Mouse (Mus musculus) MEL (cell line): ENCODE data around the gene Lrrk1. TPM values are rescaled to one million over a fixed set of nuclear protein-coding genes. Genes with fewer than 3 reads are reported as not detected.

Experiments
- DNase-seq: peaks from one replicate; pipeline ENCODE4 v3.0.0; 2011; ENCODE audit warnings: low read depth, low spot score
- H3K27ac ChIP-seq: 2 replicates; pipeline ENCODE4 v1.5.1; 2012; ENCODE audit warnings: low read depth, mild to moderate bottlenecking, control low read depth, low read length, moderate library complexity; ENCODE audit not compliant: control insufficient read depth
- H3K27me3 ChIP-seq, 2 experiments: fragments of 150-350 bp in 1 of 2; sonication (generic) in 1 of 2; 2 replicates each; pipeline ENCODE4 v1.6.1; 2012; ENCODE audit warnings: low read length in 2 of 2, mild to moderate bottlenecking in 2 of 2, improper control_type of control experiment in 1 of 2, moderate library complexity in 1 of 2; ENCODE audit not compliant: insufficient read depth in 2 of 2, control insufficient read depth in 1 of 2
- H3K36me3 ChIP-seq, 2 experiments: 2 replicates each; pipeline ENCODE4 v1.6.1; 2012 to 2014; ENCODE audit warnings: low read length in 2 of 2, improper control_type of control experiment in 1 of 2, inconsistent platforms in 1 of 2, mild to moderate bottlenecking in 1 of 2; ENCODE audit not compliant: insufficient read depth in 2 of 2, control insufficient read depth in 1 of 2
- H3K4me1 ChIP-seq, 2 experiments: fragments of 150-350 bp in 1 of 2; sonication (generic) in 1 of 2; 2 replicates each; pipeline ENCODE4 v1.6.1; 2012; ENCODE audit warnings: low read length in 2 of 2, improper control_type of control experiment in 1 of 2, mild to moderate bottlenecking in 1 of 2; ENCODE audit not compliant: insufficient read depth in 2 of 2, control insufficient read depth in 1 of 2
- H3K4me3 ChIP-seq, 2 experiments: fragments of 150-350 bp in 1 of 2; sonication (generic) in 1 of 2; 2 replicates each; pipeline ENCODE4 v1.5.1; 2012; ENCODE audit warnings: low read depth in 2 of 2, low read length in 2 of 2, mild to moderate bottlenecking in 2 of 2, moderate library complexity in 2 of 2, control low read depth in 1 of 2, improper control_type of control experiment in 1 of 2; ENCODE audit not compliant: control insufficient read depth in 1 of 2, insufficient read depth in 1 of 2
- H3K79me2 ChIP-seq: 2 replicates; pipeline ENCODE4 v1.6.1; 2012; ENCODE audit warnings: mild to moderate bottlenecking, low read length, moderate library complexity; ENCODE audit not compliant: control insufficient read depth, poor library complexity, insufficient read depth
- H3K9ac ChIP-seq: 2 replicates; pipeline ENCODE4 v1.6.1; 2012; ENCODE audit warnings: low read depth, mild to moderate bottlenecking, control low read depth, low read length, moderate library complexity; ENCODE audit not compliant: control insufficient read depth, poor library complexity, severe bottlenecking
- H3K9me3 ChIP-seq: fragments of 150-350 bp; sonication (generic); replicated peaks from 2 replicates; pipeline ENCODE4 v1.6.1; 2012; ENCODE audit warnings: mild to moderate bottlenecking, low read length, improper control_type of control experiment, moderate library complexity; ENCODE audit not compliant: insufficient read depth
- BHLHE40 ChIP-seq: IDR thresholded peaks from 2 replicates; pipeline ENCODE4 v1.6.1; 2012; ENCODE audit warnings: low read depth, mild to moderate bottlenecking, inconsistent platforms, low read length, improper control_type of control experiment, borderline replicate concordance
- CHD1 ChIP-seq: IDR thresholded peaks from 2 replicates; pipeline ENCODE4 v1.6.1; 2012; ENCODE audit warnings: low read depth, mild to moderate bottlenecking, inconsistent platforms, low read length, improper control_type of control experiment
- E2F4 ChIP-seq: IDR thresholded peaks from 2 replicates; pipeline ENCODE4 v1.6.1; 2011; ENCODE audit warnings: low read depth, low read length, improper control_type of control experiment, borderline replicate concordance
- ELF1 ChIP-seq: IDR thresholded peaks from 2 replicates; pipeline ENCODE4 v1.6.1; 2014; ENCODE audit warnings: low read depth, mild to moderate bottlenecking, inconsistent platforms, low read length, improper control_type of control experiment, moderate library complexity
- ETS1 ChIP-seq: IDR thresholded peaks from 2 replicates; pipeline ENCODE4 v1.6.1; 2012; ENCODE audit warnings: low read depth, mild to moderate bottlenecking, inconsistent platforms, low read length, improper control_type of control experiment, moderate library complexity
- GABPA ChIP-seq: IDR thresholded peaks from 2 replicates; pipeline ENCODE4 v1.6.1; 2012; ENCODE audit warnings: low read depth, mild to moderate bottlenecking, inconsistent platforms, low read length, improper control_type of control experiment, moderate library complexity
- GATA1 ChIP-seq: IDR thresholded peaks from 2 replicates; pipeline ENCODE4 v1.6.1; 2011; ENCODE audit warnings: low read depth, low read length, improper control_type of control experiment
- HCFC1 ChIP-seq: IDR thresholded peaks from 2 replicates; pipeline ENCODE4 v1.6.1; 2012; ENCODE audit warnings: low read depth, mild to moderate bottlenecking, inconsistent platforms, low read length, improper control_type of control experiment, moderate library complexity
- JUND ChIP-seq: IDR thresholded peaks from 2 replicates; pipeline ENCODE4 v1.6.1; 2011; ENCODE audit warnings: low read depth, mild to moderate bottlenecking, improper control_type of control experiment, low read length
- KAT2A ChIP-seq: conservative IDR thresholded peaks from 2 replicates; pipeline ENCODE4 v1.6.1; 2012; ENCODE audit warnings: low read depth, low read length, improper control_type of control experiment, inconsistent platforms
- MYB ChIP-seq: IDR thresholded peaks from 2 replicates; pipeline ENCODE4 v1.6.1; 2011; ENCODE audit warnings: mild to moderate bottlenecking, low read depth, low read length, improper control_type of control experiment
- MYC ChIP-seq: IDR thresholded peaks from 2 replicates; pipeline ENCODE4 v1.6.1; 2011; ENCODE audit warnings: low read depth, mild to moderate bottlenecking, low read length, improper control_type of control experiment, moderate library complexity
- NRF1 ChIP-seq: IDR thresholded peaks from 2 replicates; pipeline ENCODE4 v1.6.1; 2014; ENCODE audit warnings: low read depth, mild to moderate bottlenecking, inconsistent platforms, low read length, improper control_type of control experiment, moderate library complexity; ENCODE audit not compliant: poor library complexity, insufficient read depth, severe bottlenecking
- RCOR1 ChIP-seq: IDR thresholded peaks from 2 replicates; pipeline ENCODE4 v1.6.1; 2012; ENCODE audit warnings: low read depth, mild to moderate bottlenecking, inconsistent platforms, low read length, improper control_type of control experiment
- TAL1 ChIP-seq: IDR thresholded peaks from 2 replicates; pipeline ENCODE4 v1.6.1; 2012; ENCODE audit warnings: mild to moderate bottlenecking, inconsistent platforms, low read length, moderate library complexity, mixed read lengths
- TCF12 ChIP-seq: IDR thresholded peaks from 2 replicates; pipeline ENCODE4 v1.6.1; 2014; ENCODE audit warnings: low read depth, mild to moderate bottlenecking, inconsistent platforms, low read length, improper control_type of control experiment, moderate library complexity
- UBTF ChIP-seq: IDR thresholded peaks from 2 replicates; pipeline ENCODE4 v1.6.1; 2012; ENCODE audit warnings: low read depth, mild to moderate bottlenecking, inconsistent platforms, low read length, improper control_type of control experiment, moderate library complexity, borderline replicate concordance; ENCODE audit not compliant: insufficient read depth
- ZC3H11A ChIP-seq: IDR thresholded peaks from 2 replicates; pipeline ENCODE4 v1.6.1; 2012; ENCODE audit warnings: low read depth, mild to moderate bottlenecking, inconsistent platforms, low read length, improper control_type of control experiment
- ZMIZ1 ChIP-seq: IDR thresholded peaks from 2 replicates; pipeline ENCODE4 v1.6.1; 2012; ENCODE audit warnings: low read depth, mild to moderate bottlenecking, inconsistent platforms, low read length, improper control_type of control experiment, moderate library complexity
- polyA plus RNA-seq, 2 experiments: library from polyadenylated mRNA; stranded (reverse) in 1 of 2; unstranded in 1 of 2; fragments of >175 nt in 1 of 2; fragments of >200 nt in 1 of 2; gene quantifications; 2 replicates each; pipeline versions ENCODE4 v1.2.1 to v1.2.4; 2012; ENCODE audit warnings: low replicate concordance in 2 of 2, low read depth in 1 of 2; ENCODE audit not compliant: insufficient read length in 2 of 2, insufficient read depth in 1 of 2, missing spikeins in 1 of 2
- total RNA-seq: library from RNA; depleted of rRNA; stranded (reverse); fragments of 300-350 nt; gene quantifications from 2 replicates; pipeline ENCODE4 v1.2.3, GENCODE M21; 2012

Lrrk1 gene
- total and polyA plus RNA-seq, 3 experiments: 9.1 to 19.1 TPM; not detected in 1

DNA sequence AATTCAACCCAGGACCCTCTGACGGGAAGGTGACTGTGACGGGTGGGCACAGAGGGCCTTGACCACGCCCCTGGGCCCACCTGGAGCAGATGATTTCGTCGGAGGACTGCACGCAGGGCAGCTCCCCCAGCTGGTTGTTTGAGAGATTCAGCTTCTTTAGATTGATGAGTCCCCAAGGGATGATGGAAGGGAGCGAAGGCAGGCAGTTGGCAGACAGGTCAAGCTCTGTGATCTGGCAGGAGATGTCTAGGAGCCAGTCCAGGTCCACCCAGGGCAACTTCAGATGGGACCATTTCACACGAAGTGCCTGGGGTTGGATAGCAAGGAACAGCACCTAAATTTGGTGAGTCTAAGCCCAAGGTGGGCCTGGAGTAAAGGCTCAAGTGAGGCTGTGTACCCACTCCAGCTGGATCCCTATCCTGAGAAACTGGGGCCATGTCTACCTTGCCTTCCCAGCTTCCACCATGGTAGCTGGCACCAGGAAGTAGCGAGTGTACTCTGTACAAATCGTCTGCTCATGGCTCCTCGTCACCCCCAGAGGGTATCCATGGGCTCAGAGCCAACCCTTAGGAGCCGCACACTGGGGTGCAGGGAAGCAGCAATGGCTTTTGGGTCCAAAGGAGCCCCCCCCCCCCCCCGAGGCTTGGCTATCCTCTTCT lies 79.4 kb downstream of the Lrrk1 start:
- DNase-seq: no peak
- Histone ChIP-seq H3K4me3 (no peak overlapping the region), H3K4me1 (peaks cover 3 to 29% of the 10 kb centered on the region in 2 experiments), H3K27ac (peak overlapping the region; percentile 57), H3K79me2 (no peaks in the 10 kb centered on the region), H3K9me3 (no peaks in the 10 kb centered on the region), H3K9ac (no peak overlapping the region), H3K27me3 (no peaks in the 10 kb centered on the region), H3K36me3 (peaks cover 0 to 22% of the 10 kb centered on the region in 2 experiments; a peak in 3 of 4 replicates)
- TF ChIP-seq TCF12 (no peak), E2F4 (no peak), JUND (no peak), TAL1 (no peak)

DNA sequence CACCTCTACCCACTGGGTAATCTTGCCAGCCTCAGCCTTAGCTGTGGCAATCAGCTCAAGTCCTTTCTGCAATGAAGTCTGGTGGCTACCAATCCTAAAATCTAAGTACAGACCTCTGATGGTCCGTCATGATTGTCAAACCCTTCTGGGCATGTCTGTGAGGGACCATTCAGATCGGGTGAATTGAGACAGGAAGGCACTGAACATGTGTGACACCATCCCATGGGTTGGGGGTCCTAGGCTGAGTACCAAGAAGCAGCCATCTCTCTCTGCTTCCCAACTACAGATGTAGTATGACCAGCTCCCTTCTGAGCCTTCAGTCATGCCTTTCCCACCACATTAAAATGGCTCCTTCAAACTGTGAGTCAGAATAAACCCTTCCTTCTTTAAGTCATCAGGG lies 80.4 kb downstream of the Lrrk1 start:
- no peaks in the 10 kb centered on the region for H3K9me3 ChIP-seq
- H3K4me1 ChIP-seq: peaks cover 3 to 33% of the 10 kb centered on the region in 2 experiments
- no peaks in the 10 kb centered on the region for H3K79me2 ChIP-seq
- H3K27ac ChIP-seq: no peak overlapping the region
- no peak for DNase-seq
- H3K36me3 ChIP-seq: peaks cover 0 to 23% of the 10 kb centered on the region in 2 experiments; a peak in 3 of 4 replicates
- TF ChIP-seq BHLHE40: no peak
- no peak for TF ChIP-seq MYB
- TF ChIP-seq E2F4: no peak
- TF ChIP-seq ETS1: no peak
- no peak for TF ChIP-seq GATA1
- TF ChIP-seq CHD1: no peak
- no peak for TF ChIP-seq ZMIZ1
- no peak for TF ChIP-seq ELF1
- TF ChIP-seq NRF1: no peak
- TF ChIP-seq UBTF: no peak
- TF ChIP-seq KAT2A: no peak
- no peak for TF ChIP-seq GABPA
- no peak for TF ChIP-seq MYC
- TF ChIP-seq ZC3H11A: no peak
- TF ChIP-seq RCOR1: no peak
- no peak for TF ChIP-seq HCFC1
- no peak for TF ChIP-seq JUND
- TF ChIP-seq, all 39 proteins: peak for 0
- no peak overlapping the region for H3K9ac ChIP-seq
- no peaks in the 10 kb centered on the region for H3K27me3 ChIP-seq
- no peak overlapping the region for H3K4me3 ChIP-seq
